Mouse (Mus musculus) testis, postnatal 14 days (tissue): ENCODE measurements around the gene Gm17402.

Experiments
- DNase-seq: peaks from one replicate; pipeline ENCODE4 v3.0.0; 2021; ENCODE audit warnings: low spot score

Gene Gm17402

DNA sequence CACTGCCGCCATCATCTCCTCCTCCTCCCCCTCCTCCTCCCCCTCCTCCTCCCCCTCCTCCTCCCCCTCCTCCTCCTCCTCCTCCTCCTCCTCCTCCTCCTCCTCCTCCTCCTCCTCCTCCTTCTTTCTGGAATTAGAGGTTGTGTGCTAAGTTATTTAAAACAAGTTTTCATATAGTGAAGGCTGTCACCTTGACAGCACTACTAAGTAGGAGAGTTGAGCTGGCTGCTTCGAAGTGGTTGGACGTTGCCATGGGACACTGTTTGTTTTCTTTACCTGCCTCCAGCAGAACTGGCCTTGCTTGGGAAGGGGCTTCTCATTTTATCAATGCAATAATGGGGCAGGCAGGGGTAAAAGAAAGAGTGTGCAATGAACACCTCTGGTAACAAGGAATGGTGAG lies at the start of gene Gm17402:
Gm17402 (minus strand) TSS at position 101 of the 400 bp plus-strand sequence.
- DNase-seq: no peak

- no peak for DNase-seq
Observed at GRCm38 (mm10) chr3:67378215-67378614, 3.3 kb upstream of the Gm17402 start.

GRCm38 (mm10) chr3:67374360-67374778 lies 594 bp downstream of the Gm17402 start:
- no peak for DNase-seq

DNA sequence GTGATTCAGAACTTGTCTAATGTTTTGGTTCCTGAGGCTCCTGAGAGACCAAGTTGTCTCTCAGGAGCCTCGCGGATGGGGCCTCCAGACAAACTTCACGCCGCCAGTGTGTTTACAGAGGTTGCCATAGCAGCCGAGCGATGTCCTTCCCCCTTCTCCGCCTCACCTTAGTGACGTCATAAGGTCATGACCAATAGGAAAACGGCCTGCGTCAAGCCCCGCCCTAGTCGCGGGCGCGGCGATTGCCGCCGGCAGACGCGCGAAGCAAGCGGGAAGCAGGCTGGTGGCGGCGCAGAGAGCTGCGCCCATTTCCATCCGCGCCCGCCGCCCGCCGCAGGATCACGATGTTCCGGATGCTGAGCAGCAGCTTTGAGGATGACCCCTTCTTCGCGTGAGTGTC lies 1.1 kb downstream of the Gm17402 start, which contains the start of gene Mlf1:
Mlf1 (plus strand) TSS at position 226 of the 400 bp plus-strand sequence.
- peak; percentile 93 for DNase-seq

- no peak for DNase-seq
Observed at GRCm38 (mm10) chr3:67372781-67373180, 2.2 kb downstream of the Gm17402 start.

- DNase-seq: no peak
Observed at GRCm38 (mm10) chr3:67372194-67372593, 2.8 kb downstream of the Gm17402 start.

DNA sequence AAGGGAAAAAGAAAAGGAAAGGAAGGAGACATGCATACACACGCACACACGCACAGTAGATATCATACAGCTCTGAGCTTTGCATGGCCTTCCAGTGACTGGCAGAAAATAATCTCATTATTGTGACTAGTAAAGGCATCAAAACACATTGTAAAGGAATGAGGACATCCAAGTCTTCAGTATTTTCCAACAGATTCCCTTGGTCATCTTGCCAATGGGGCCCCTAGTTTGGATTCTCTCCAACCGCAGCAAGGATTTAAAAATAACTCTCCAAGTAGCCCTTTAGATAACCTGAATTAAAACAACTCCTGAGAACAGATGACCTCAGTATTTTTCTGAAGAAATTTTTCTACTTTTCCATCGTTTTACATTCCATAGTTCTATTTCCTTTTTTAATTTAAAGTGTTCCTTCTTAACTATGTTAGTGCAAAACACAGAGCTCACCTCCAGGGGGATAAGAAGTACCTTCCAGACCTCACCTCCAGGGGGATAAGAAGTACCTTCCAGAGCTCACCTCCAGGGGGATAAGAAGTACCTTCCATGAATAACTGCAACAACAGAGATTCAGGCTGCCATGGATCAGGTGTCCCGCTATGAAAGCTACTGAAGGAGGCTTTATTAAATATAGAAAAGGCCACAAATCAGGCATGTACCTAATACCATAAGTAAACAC lies 5.4 kb downstream of the Gm17402 start:
- DNase-seq: no peak

DNA sequence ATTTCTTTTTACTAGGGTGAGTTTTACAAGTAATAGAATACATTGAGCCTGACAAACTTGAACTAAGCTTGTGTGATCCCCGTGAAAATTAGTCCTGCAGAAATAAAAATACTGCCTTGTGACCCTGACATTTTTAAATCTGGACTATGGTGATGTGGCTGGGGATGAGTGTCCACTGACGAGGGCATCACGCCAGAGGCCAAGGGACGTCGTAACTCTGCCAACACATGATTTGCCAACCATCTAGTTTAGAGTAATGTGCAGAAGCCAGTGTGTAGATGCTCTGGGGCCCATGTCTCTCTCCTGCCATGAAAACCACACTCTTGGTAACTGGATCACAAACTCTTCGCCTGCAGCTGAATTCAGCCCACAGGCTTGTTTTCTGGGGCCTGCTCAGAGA lies 7.5 kb downstream of the Gm17402 start:
- DNase-seq: no peak

GRCm38 (mm10) chr3:67366087-67366892 lies 8.7 kb downstream of the Gm17402 start:
- no peak for DNase-seq

DNA sequence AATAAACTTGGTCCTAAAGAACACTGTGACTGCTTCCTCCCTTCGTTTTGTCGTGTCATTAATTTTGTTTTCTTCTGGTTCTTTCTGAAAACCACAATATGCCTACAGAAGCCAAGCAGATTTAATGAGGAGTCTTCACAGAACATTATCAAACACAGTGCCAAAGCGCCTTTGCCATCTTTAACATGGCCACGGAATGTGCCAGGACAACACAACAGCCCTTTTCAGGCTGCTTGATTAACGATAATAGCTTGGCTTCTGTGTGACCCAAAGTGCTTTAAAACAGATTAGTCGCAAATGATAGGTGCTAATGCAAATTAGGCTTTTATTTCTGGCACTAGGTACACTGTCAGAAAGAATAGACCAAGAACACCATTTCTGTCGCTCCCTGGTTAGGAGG lies 16.6 kb downstream of the Gm17402 start:
- no peak for DNase-seq

GRCm38 (mm10) chr3:67352763-67353149 lies 22.2 kb downstream of the Gm17402 start:
- DNase-seq: no peak

DNA sequence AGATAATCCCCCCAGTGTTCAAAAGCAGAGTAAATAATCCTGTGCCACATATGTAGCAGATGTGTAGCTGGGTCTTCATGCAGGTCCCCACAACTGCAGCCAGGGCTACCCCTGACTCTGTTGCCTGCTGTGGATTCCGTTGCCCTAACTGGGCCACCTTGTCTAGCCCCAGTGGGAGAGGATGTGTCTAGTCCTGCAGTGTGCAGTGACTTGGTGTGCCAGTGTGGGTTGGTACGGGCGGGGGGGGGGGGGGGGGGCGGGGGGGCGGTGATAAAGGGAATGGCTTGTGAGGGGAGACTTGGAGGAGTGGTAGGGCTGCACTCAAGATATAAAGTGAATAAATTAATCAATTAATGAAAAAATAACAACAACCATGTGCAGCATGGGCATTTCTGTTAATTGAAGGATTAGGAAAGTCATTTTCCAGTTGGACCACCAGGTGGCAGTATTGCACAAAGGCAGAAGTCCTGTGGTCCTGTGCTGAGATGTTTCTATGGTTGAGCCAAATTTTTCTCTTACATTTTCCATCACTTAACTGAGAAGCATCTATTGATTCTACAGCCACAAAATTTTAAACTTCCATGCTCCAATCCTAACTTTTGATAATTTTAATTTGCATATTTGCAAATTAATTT lies 22.7 kb downstream of the Gm17402 start:
- no peak for DNase-seq

DNA sequence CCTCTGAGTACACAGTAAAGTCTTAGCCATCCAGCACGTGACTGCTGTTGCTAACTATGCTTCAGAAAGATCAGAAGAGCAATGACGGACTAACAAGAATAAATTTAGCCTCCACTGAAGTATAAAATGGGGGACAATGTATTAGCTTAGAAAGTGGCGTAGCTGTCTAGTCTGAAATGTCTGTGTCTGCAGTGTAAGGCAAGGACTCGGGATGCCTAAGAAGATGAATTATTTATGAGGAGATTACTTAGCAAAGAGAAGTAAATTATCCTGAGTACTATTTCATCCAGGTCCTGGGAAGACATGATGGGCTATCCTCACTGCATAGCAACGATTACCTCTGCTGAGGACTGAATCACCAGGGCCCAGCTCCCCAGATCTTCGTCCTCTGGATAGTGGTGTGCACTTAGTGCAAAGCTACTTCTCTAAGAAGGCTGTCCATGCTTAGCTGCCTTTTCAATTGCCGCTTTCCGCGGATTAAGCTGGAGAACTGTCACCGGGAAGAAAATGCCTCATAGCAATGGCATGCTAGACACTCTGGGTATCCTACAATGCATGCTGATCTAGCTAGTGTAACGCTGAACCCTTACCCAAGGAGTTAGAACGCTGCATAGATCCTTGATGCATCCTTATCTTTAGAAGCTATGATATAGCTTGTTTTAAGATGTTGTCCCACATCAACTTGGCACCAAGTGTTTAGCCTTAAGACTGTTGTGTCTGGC lies 23.4 kb downstream of the Gm17402 start:
- no peak for DNase-seq

DNA sequence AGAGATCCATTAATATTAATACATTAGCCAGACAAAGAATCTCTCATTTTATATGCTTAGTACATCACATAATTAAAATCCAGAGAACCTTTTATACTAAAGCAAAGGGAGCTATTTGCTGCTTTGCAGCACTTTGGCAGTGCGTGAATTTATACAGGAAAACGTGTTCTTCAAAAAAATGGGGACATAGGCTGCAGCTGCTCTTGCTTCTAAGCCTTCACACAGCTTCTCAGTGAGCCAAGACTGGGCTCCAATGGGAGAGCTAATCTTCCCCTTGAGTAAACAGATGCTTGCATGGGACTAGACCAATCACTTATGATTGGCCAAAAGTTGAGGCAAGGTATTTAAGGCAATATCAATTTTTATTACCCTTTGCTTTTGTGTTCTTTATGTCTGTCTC lies 28.3 kb downstream of the Gm17402 start:
- DNase-seq: no peak

- DNase-seq: no peak
Observed at GRCm38 (mm10) chr3:67344599-67344998, 30.4 kb downstream of the Gm17402 start.

DNA sequence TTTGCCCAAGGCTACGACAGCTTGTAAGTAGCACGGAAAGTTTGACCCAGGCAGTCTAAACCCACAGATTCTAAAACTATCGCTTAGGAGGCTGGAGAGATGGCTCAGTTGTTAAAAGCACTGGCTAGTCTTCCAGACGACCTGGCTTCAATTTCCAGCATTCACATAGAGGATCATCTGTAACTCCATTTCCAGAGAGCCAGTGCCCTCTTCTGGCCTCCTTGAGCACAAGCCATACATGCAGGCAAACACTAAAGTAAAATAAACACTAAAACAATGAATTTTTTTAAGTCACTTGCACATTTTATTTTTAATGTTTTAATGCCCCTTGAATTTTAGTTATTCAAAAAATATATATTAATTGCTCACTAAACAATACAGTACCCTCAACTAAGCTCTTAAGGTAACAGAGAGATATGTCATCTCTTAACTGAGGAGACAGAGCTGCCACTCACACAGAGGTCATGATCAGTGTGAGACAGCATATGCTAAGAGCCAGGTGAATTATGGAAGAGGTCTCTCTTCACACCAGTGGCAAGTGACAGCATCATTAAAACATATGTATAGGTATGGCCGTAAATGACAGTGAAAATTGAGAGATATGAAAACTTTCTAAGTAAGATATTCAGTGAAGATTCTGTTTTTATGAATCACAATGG lies 31.8 kb downstream of the Gm17402 start:
- no peak for DNase-seq

GRCm38 (mm10) chr3:67340921-67341320 lies 34.0 kb downstream of the Gm17402 start:
- DNase-seq: no peak

DNA sequence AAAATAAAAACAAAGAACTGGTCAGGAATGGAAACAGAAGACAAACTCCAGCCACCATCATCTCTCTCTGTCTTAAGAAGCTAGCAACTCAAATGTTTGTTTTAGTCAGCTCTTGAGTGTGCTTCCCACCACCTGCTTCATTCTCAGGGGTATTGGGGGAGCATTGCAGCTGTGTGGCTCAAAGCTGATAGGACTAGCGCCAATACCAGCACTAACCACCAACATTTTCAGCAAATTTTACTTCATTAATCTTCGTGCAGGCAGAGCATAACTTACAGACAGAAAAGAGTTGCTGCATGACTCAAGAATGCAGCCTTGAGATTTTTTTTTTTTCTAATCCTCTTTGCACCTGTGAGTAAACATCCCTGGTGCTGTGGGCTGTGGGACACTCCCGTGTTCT lies 35.4 kb downstream of the Gm17402 start:
- DNase-seq: no peak

DNA sequence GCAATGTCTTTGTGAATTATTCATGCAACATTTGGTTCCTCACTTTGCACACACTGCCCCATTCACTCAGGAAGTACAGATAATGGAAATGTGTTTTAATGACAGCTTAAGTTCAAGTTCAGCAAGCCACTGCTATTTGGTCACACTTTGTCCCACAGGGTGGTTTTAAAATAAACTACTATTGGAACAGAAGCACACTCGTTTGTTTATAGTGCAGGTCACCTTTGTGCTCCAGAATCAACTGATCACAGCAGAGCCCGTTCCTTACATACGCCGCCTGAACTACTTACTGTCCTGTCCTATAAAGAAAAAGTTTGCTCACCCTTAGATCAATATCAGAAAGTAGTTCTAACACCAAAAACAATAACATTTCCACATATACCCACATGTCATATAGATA lies 52.5 kb downstream of the Gm17402 start:
- DNase-seq: no peak
